In genomic region chrX:7945618-7946017, GRCm38 (mm10) we compare ENCODE assay signal across 30 mouse cellular contexts. TPM values are rescaled to one million over a fixed set of nuclear protein-coding genes. Genes with fewer than 3 reads are reported as not detected.
"Had no signal": no experiment of that assay in that cellular context is flagged by ENCODE, and none has a peak within 500 bp of the region (broad histone marks: within the 10 kb centered on the region; RNA-seq: fewer than 3 reads in every experiment).

No protein-coding gene starts in this region.

- H3K4me3 ChIP-seq: layer of hippocampus, adult 2 months; left cerebral cortex, adult 2 months; limb, embryonic 12.5 days; limb, embryonic 15.5 days; liver, embryonic 13.5 days; midbrain, embryonic 12.5 days; midbrain, embryonic 15.5 days; neural tube, embryonic 12.5 days; neural tube, embryonic 15.5 days had no signal

- ATAC-seq: hindbrain, postnatal 0 days; inflammation-experienced regulatory T-cells, adult 6 months; intestine, embryonic 16.5 days; lung, postnatal 0 days; midbrain, embryonic 15.5 days had no signal

- H3K27ac ChIP-seq: hindbrain, postnatal 0 days; layer of hippocampus, adult 2 months; left cerebral cortex, adult 2 months; limb, embryonic 12.5 days; limb, embryonic 15.5 days; liver, embryonic 13.5 days; macrophage; midbrain, embryonic 12.5 days; midbrain, embryonic 15.5 days; neural tube, embryonic 12.5 days; neural tube, embryonic 15.5 days; stomach, postnatal 0 days had no signal

- H3K9me3 ChIP-seq: limb, embryonic 12.5 days; limb, embryonic 15.5 days; liver, embryonic 13.5 days; midbrain, embryonic 12.5 days; midbrain, embryonic 15.5 days; neural tube, embryonic 12.5 days; neural tube, embryonic 15.5 days had no signal

- H3K4me1 ChIP-seq: limb, embryonic 15.5 days had no signal

- H3K4me2 ChIP-seq: limb, embryonic 12.5 days; limb, embryonic 15.5 days; liver, embryonic 13.5 days; lung, embryonic 14.5 days; midbrain, embryonic 15.5 days; neural tube, embryonic 12.5 days; neural tube, embryonic 15.5 days had no signal

- H3K9ac ChIP-seq: limb, embryonic 12.5 days; limb, embryonic 15.5 days; liver, embryonic 13.5 days; lung, embryonic 14.5 days; midbrain, embryonic 12.5 days; midbrain, embryonic 15.5 days; neural tube, embryonic 12.5 days; neural tube, embryonic 15.5 days had no signal

- H3K36me3 ChIP-seq: limb, embryonic 15.5 days; midbrain, embryonic 15.5 days had no signal

- H3K27me3 ChIP-seq: limb, embryonic 12.5 days; limb, embryonic 15.5 days; liver, embryonic 13.5 days; midbrain, embryonic 12.5 days; midbrain, embryonic 15.5 days; neural tube, embryonic 12.5 days; neural tube, embryonic 15.5 days had no signal

- DNase-seq: layer of hippocampus, adult 9-11 months; layer of hippocampus, postnatal 36 days; left cerebral cortex, postnatal 4 days; liver, embryonic 13.5 days; lung, embryonic 14.5 days; right cerebral cortex, adult 18-20 months; right cerebral cortex, postnatal 14 days; right cerebral cortex, postnatal 4 days; thymus, adult 18-20 months; thymus, postnatal 36 days had no signal

RNA-seq across cellular contexts. Expression of gene Eras, which starts 17.2 kb away (rescaled TPM):
- total RNA-seq: hindbrain, postnatal 0 days; layer of hippocampus, adult 2 months; layer of hippocampus, postnatal 36 days; left cerebral cortex, adult 2 months; left cerebral cortex, postnatal 14 days; left cerebral cortex, postnatal 4 days; megakaryocyte, adult 5-6 weeks had no signal
- polyA plus RNA-seq: hindbrain, postnatal 0 days; inflammation-experienced regulatory T-cells, adult 6 months; intestine, embryonic 16.5 days; large intestine, adult 2 months; limb, embryonic 12.5 days; limb, embryonic 15.5 days; liver, embryonic 13.5 days; liver, embryonic 16.5 days; lung, embryonic 14.5 days; lung, postnatal 0 days; macrophage; midbrain, embryonic 12.5 days; midbrain, embryonic 15.5 days; neural tube, embryonic 12.5 days; stomach, embryonic 14.5 days; stomach, postnatal 0 days; urinary bladder, adult 2 months had no signal

RNA-seq across cellular contexts. Expression of gene Pcsk1n, which starts 26.0 kb away (rescaled TPM):
- total RNA-seq: megakaryocyte, adult 5-6 weeks had no signal
- polyA plus RNA-seq: inflammation-experienced regulatory T-cells, adult 6 months; macrophage had no signal

RNA-seq across cellular contexts. Expression of gene Gata1, which starts 32.3 kb away (rescaled TPM):
- total RNA-seq: hindbrain, postnatal 0 days; layer of hippocampus, adult 2 months; layer of hippocampus, postnatal 36 days; left cerebral cortex, adult 2 months; left cerebral cortex, postnatal 14 days; left cerebral cortex, postnatal 4 days had no signal
- polyA plus RNA-seq: hindbrain, postnatal 0 days; neural tube, embryonic 15.5 days had no signal

RNA-seq across cellular contexts. Expression of gene Gm10490, which starts 36.3 kb away (rescaled TPM):
- total RNA-seq: hindbrain, postnatal 0 days; layer of hippocampus, adult 2 months; left cerebral cortex, adult 2 months; left cerebral cortex, postnatal 14 days; left cerebral cortex, postnatal 4 days; megakaryocyte, adult 5-6 weeks had no signal
- polyA plus RNA-seq: hindbrain, postnatal 0 days; inflammation-experienced regulatory T-cells, adult 6 months; intestine, embryonic 16.5 days; large intestine, adult 2 months; limb, embryonic 12.5 days; limb, embryonic 15.5 days; liver, embryonic 13.5 days; liver, embryonic 16.5 days; lung, embryonic 14.5 days; lung, postnatal 0 days; macrophage; midbrain, embryonic 12.5 days; neural tube, embryonic 12.5 days; neural tube, embryonic 15.5 days; stomach, embryonic 14.5 days; stomach, postnatal 0 days; urinary bladder, adult 2 months had no signal
